Mouse (Mus musculus): Measurements from ENCODE around the gene Asap3. TPM values are rescaled to one million over a fixed set of nuclear protein-coding genes. Genes with fewer than 3 reads are reported as not detected.

Asap3 gene
- total and polyA plus RNA-seq, 3 experiments: 7.8 to 10.2 (median 8.6) TPM

DNA sequence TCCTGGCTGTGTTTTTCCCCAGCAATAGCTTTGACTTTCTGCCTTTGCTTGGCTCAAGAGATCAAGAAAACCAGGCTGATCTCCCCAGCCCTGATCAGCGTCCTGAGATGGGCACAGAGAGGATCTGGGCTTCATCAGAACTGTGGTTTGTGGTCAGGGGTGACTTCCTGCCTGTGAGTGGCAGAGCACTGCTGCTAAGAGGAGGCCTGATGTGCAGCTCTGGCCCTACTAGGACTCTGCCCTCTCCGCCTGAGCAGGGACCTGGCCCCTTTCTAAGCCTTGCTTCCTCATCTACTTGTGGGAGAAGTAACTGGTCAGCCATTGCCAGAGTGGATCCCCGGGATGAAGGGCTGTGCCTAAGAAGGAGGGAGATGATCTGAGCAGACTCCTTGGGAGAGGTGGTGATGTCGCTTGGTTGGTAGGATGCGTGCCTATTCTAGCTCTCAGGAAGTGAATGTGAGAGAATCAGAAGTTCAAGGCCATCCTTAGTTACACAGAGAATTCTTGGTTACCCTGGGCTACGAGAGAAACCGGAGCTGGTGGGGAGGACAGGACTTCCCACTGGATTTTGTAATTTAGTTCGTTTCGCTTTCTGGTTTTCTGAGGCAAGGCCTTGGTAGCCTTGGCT is 60.7 kb downstream of the Asap3 start:
- Histone ChIP-seq H3K4me3 (no peak overlapping the region), H3K27me3 (ENCODE audit: control insufficient read depth, insufficient read depth, low read length) (no peaks in the 10 kb centered on the region), H3K36me3 (ENCODE audit: control insufficient read depth, insufficient read depth, low read length) (no peaks in the 10 kb centered on the region), H3K27ac (no peak overlapping the region), H3K79me2 (replicated peaks; ENCODE audit: control insufficient read depth, insufficient read depth, low read length) (no peaks in the 10 kb centered on the region), H3K4me1 (ENCODE audit: control insufficient read depth, insufficient read depth, low read length) (peaks cover 4% of the 10 kb centered on the region; the same call in 1 of the 2 replicates), H3K9ac (ENCODE audit: low read depth, low read length) (no peak overlapping the region)
- intact Hi-C loops (cut with DNase I): no loop called here
- peak in 1 of 2 experiments; percentile 45 for DNase-seq
- WGBS: 73% methylated on average over 9 of the region's 9 CpGs
- no peak for TF ChIP-seq EP300 (IDR thresholded peaks at IDR 0.05; ENCODE audit: insufficient read depth, low read depth, low read length)
- TF ChIP-seq CTCF (IDR thresholded peaks at IDR 0.05): no peak
- no peak for TF ChIP-seq POLR2A (IDR thresholded peaks at IDR 0.05; ENCODE audit: insufficient read depth, low read depth, low read length)

DNA sequence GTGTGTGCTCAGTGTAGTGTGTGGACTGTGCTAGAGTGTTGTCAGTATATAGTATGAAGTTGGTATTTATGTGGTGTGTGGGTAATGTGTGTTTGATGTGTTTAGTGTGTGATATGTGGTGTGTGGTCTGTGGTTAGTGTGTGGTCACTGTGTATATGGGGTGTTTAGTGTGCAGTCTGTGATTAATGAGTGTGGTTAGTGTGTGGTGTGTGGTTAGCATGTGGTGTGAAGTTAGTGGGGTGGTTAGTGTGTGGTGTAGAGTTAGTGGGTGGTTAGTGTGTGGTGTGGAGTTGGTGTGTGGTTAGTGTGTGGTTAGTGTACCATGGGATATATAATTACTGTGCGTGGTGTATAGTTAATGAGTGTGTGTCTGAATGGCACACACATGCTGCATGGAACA is 62.7 kb downstream of the Asap3 start:
- Histone ChIP-seq H3K79me2 (replicated peaks; ENCODE audit: control insufficient read depth, insufficient read depth, low read length) (no peaks in the 10 kb centered on the region), H3K36me3 (ENCODE audit: control insufficient read depth, insufficient read depth, low read length) (no peaks in the 10 kb centered on the region), H3K9ac (ENCODE audit: low read depth, low read length) (no peak overlapping the region), H3K27me3 (ENCODE audit: control insufficient read depth, insufficient read depth, low read length) (no peaks in the 10 kb centered on the region), H3K4me3 (no peak overlapping the region), H3K4me1 (ENCODE audit: control insufficient read depth, insufficient read depth, low read length) (peaks cover 2% of the 10 kb centered on the region; the same call in 1 of the 2 replicates), H3K27ac (no peak overlapping the region)
- DNase-seq: no peak
- intact Hi-C loops (cut with DNase I): no loop called here
- 95% methylated on average over 1 of the region's 1 CpGs for WGBS
- TF ChIP-seq POLR2A (IDR thresholded peaks at IDR 0.05; ENCODE audit: insufficient read depth, low read depth, low read length) (no peak), EP300 (IDR thresholded peaks at IDR 0.05; ENCODE audit: insufficient read depth, low read depth, low read length) (no peak), CTCF (IDR thresholded peaks at IDR 0.05) (no peak)

DNA sequence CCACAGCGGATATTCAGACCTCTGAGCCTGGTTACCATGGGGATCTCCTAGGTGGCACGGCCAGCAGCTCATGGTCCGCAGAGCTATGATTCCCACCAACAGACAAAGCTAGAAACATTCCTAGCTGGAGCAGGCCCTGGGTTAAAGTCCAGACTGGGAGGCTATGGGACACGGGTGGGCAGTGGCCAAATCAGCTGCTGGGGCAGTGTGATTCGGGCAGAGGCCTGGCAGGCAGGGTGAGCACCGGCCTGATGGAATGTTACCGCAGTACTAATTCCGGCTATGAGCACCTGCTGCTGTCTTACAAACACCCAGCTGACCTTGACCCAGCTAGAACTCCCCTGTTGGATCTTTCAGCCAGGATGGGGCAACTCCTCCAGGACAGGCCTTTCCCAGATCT is 64.5 kb downstream of the Asap3 start:
- no peak overlapping the region for H3K4me3 ChIP-seq
- DNase-seq: peak; percentile 43 to 64
- intact Hi-C loops (cut with DNase I): no loop called here
- H3K9ac ChIP-seq (ENCODE audit: low read depth, low read length): peak overlapping the region; percentile 23
- 64% methylated on average over 8 of the region's 8 CpGs for WGBS
- H3K4me1 ChIP-seq (ENCODE audit: control insufficient read depth, insufficient read depth, low read length): peaks cover 2% of the 10 kb centered on the region; the same call in 1 of the 2 replicates
- H3K79me2 ChIP-seq (replicated peaks; ENCODE audit: control insufficient read depth, insufficient read depth, low read length): no peaks in the 10 kb centered on the region
- H3K36me3 ChIP-seq (ENCODE audit: control insufficient read depth, insufficient read depth, low read length): no peaks in the 10 kb centered on the region
- no peaks in the 10 kb centered on the region for H3K27me3 ChIP-seq (ENCODE audit: control insufficient read depth, insufficient read depth, low read length)
- peak overlapping the region; percentile 73 for H3K27ac ChIP-seq
- no peak for TF ChIP-seq POLR2A (IDR thresholded peaks at IDR 0.05; ENCODE audit: insufficient read depth, low read depth, low read length)
- TF ChIP-seq EP300 (IDR thresholded peaks at IDR 0.05; ENCODE audit: insufficient read depth, low read depth, low read length): peak; percentile 79
- TF ChIP-seq CTCF (IDR thresholded peaks at IDR 0.05): no peak

DNA sequence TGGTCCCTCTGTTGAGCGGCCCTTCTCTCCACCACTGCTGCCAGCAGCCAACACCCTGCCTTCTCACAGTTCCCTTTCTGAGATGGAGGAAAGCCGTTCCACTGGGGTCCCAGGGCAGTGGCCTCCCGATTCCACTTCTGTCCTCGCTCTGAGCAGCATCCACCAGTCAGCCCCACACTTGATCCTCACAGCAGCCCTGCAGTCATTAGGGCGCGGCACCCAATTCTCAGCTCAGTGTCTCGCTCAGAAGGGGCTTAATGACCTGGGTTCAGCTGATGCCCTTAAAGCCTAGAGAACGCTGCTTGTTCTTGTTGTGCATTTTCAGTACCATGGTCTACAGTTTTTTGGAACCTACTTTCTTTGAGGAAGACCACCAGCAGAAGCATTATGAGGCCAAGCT is 74.9 kb downstream of the Asap3 start:
- H3K9ac ChIP-seq (ENCODE audit: low read depth, low read length): no peak overlapping the region
- peak overlapping the region; percentile 89; the same call in 1 of the 2 replicates for H3K27ac ChIP-seq
- H3K79me2 ChIP-seq (replicated peaks; ENCODE audit: control insufficient read depth, insufficient read depth, low read length): no peaks in the 10 kb centered on the region
- no peak for TF ChIP-seq CTCF (IDR thresholded peaks at IDR 0.05)
- no peak for TF ChIP-seq EP300 (IDR thresholded peaks at IDR 0.05; ENCODE audit: insufficient read depth, low read depth, low read length)
- TF ChIP-seq POLR2A (IDR thresholded peaks at IDR 0.05; ENCODE audit: insufficient read depth, low read depth, low read length): no peak
- H3K36me3 ChIP-seq (ENCODE audit: control insufficient read depth, insufficient read depth, low read length): no peaks in the 10 kb centered on the region
- intact Hi-C loops (cut with DNase I): loop anchor here (5.0 to 10.0 kb wide), 3 partner anchors 139 to 1356 kb away; partner anchors contain the start of genes 6030445D17Rik, Id3, Luzp1 and Rsrp1
- no peaks in the 10 kb centered on the region for H3K27me3 ChIP-seq (ENCODE audit: control insufficient read depth, insufficient read depth, low read length)
- H3K4me1 ChIP-seq (ENCODE audit: control insufficient read depth, insufficient read depth, low read length): peaks cover 10% of the 10 kb centered on the region
- DNase-seq: no peak
- WGBS: 95% methylated on average over 8 of the region's 8 CpGs
- H3K4me3 ChIP-seq: no peak overlapping the region

DNA sequence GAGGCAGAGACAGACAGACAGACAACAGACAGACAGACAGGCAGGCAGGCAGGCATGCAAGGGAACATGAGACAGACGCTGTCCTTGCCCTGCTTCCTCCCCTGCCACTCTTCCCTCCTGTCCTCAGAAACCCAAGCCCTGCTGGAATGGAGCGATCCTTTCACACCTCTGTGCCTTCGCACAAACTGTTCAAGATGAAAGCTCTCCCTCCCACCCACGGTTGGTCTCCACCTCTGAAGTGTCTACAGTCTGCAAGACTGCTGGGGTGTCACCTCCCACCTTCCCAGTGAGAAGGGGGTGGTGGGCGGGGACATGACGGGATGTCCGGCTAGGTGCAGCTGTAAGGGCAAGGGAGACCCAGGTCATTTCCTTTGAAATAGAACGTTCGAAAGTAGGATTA is 75.4 kb downstream of the Asap3 start:
- intact Hi-C loops (cut with DNase I): loop anchor here (5.0 to 10.0 kb wide), 3 partner anchors 139 to 1357 kb away; partner anchors contain the start of genes 6030445D17Rik, Id3, Luzp1 and Rsrp1
- Histone ChIP-seq H3K9ac (ENCODE audit: low read depth, low read length) (peak overlapping the region; percentile 7; the same call in 1 of the 2 replicates), H3K79me2 (replicated peaks; ENCODE audit: control insufficient read depth, insufficient read depth, low read length) (no peaks in the 10 kb centered on the region), H3K27ac (peak overlapping the region; percentile 89), H3K4me3 (no peak overlapping the region), H3K27me3 (ENCODE audit: control insufficient read depth, insufficient read depth, low read length) (no peaks in the 10 kb centered on the region), H3K4me1 (ENCODE audit: control insufficient read depth, insufficient read depth, low read length) (peaks cover 11% of the 10 kb centered on the region), H3K36me3 (ENCODE audit: control insufficient read depth, insufficient read depth, low read length) (peaks cover 2% of the 10 kb centered on the region)
- DNase-seq: no peak
- WGBS: 49% methylated on average over 9 of the region's 9 CpGs
- TF ChIP-seq CTCF (IDR thresholded peaks at IDR 0.05) (no peak), POLR2A (IDR thresholded peaks at IDR 0.05; ENCODE audit: insufficient read depth, low read depth, low read length) (no peak), EP300 (IDR thresholded peaks at IDR 0.05; ENCODE audit: insufficient read depth, low read depth, low read length) (no peak)

All from heart, adult 2 months (tissue).